Mouse (Mus musculus) kidney, postnatal 14 days (tissue): ENCODE results near the gene Bcas3.
A peak's percentile ranks its signal among the peaks of the same experiment; 100 is the strongest.

Experiments
- DNase-seq: peaks from one replicate; pipeline ENCODE4 v3.0.0; 2022; ENCODE audit warnings: mixed read lengths

Bcas3 gene

DNA sequence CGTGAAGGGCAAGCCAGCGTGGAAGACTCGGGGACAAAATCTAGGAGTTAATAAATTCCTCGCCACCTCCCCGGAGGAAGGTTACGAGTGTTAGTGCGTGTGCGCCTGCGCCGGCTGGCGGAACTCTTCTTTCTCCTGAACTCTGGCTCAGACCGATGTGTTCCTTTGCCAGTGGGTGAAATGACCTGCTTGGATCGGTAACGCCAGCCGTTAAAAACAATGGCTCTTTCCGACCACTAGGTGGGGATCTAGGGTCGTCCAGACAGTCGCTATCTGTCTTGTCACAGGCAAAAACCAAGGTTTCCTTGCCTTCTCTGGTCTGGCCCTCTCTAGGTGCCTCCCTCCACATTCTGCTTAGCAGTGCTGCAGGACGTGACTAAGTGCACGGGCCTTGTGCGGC, 496.1 kb downstream of the Bcas3 start:
- peak; percentile 85 for DNase-seq

DNA sequence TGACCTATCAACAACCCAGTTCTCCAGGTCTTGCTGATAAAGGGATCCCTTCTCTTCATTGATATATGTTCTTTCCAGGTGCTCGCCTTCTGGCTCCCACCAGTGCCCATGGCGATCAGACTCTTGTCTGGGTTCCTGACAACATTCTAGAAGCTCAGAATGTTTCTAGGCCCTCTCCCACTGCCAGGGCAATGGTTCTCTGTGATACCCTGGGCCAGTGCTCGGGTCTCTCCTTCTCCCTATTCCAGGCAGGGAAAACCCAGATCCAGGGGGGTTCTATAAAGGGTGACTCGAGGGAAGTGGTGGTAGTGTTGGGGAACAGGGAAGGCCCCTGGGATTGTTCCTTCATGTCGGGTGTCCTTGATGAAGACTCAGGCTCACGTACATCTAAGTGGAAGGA, 497.3 kb downstream of the Bcas3 start, which contains the start of gene Gm11444:
Gm11444 (minus strand) TSS at position 101 of the 400 bp plus-strand sequence.
- no peak for DNase-seq

DNA sequence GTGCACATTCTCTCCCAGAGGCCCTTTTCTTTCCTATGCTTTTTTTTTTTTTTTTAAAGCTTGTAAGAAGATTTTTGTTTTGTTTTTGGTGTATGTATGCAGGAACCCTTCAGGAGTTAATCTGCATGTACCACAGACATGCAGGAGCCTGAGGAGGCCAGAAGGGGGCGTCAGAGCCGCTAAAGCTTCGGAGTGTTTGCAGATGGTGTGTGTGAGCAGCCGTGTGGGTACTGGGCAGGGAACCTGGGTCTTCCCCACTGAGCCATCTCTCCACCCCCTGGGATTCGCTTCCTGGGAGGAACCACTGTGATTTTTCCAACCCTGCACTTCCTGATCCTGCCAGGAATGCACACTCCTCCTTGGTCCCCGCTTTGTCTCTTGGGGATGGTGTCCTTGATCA, 497.8 kb downstream of the Bcas3 start:
- no peak for DNase-seq

DNA sequence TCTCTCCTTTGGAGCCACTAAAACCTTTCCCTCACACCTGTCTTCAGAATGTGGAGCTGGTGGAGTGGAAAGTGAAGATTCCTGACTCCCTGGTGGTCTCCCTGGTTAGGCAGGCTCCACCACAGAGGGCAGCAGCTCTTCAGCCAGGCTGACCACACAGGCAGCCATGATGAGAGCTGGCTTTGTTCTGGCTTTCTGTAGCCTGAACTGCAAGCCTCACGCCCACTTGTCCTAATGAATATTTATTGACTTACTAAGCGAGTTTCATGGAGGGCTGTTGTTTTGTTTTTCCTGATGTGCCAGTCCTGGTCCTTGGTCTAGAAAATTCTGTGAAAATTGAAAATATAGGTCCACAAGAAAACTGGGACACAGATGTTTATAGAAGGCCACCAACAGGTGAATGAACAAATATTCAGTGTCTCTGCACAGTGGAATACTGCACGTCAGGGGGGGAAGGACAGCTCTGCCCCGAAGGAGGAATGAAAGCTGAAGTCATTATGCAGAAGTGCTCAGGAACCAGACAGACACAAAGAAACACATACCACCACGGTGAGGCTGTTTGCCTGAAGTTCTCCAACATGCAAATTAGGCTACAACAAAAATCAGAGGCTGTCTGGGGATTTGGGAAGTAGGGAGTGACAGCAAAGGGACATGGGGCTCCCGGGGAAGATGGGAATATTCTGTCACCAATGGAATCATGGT, 505.2 kb downstream of the Bcas3 start:
- no peak for DNase-seq

GRCm38 (mm10) chr11:85864363-85864762, 511.4 kb downstream of the Bcas3 start:
- no peak for DNase-seq
